21 mouse cellular contexts compared by ENCODE assay signal in the genomic region with DNA sequence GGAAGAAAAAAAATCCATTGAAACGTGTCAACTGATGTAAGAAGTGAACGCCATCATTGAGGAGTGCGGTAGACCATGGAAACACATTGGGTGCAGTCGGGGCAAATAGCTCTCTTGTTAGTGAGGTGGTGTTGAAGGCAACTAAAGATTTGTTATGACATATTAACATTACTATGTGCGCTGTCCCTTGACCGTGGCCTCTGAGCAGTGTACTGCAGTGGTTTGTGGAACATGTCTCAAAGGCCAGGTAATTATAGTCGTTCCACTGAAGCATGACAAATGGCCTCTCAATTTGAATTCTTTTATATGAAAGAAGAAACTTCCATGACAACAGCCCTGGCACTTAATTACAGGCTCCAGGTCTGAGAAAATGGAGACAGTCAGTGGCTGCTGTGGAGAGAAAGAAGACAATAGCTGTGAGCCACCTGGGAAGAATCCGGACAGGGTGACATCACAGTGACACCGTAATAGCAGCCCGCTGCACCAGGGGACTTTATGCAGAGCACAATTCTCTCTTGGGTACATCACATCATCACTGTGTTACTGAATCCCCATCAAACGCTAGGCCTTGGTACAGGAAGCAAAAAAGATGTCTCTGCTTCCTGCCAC.
A peak's percentile ranks its signal among the peaks of the same experiment; 100 is the strongest.
DNase-seq lines count a peak whose midpoint lies in the region; ATAC-seq and TF ChIP-seq lines count a peak whose summit lies in the region.
"Had no signal": no experiment of that assay in that cellular context is flagged by ENCODE, and none has a peak within 500 bp of the region (broad histone marks: within the 10 kb centered on the region; RNA-seq: fewer than 3 reads in every experiment).

No protein-coding gene starts in this region.

- 0 out of 2 replicates have a peak, but pooled peaks have one; percentile 33 for ATAC-seq in hindbrain, embryonic 11.5 days (ENCODE audit: low FRiP score)
- no peak for ATAC-seq in hindbrain, embryonic 13.5 days (ENCODE audit: low FRiP score)
- peak; percentile 53; the same call in 1 of the 2 replicates for ATAC-seq in forebrain, embryonic 12.5 days (ENCODE audit: low FRiP score)
- peak; percentile 86 for ATAC-seq in kidney, postnatal 0 days (replicated peaks; ENCODE audit: low FRiP score, low read depth)

- H3K79me2 ChIP-seq in liver, adult 2 months (ENCODE audit: control insufficient read depth, insufficient read depth, low read length), result peaks cover 7% of the 10 kb centered on the region; the same call in 1 of the 2 replicates

- H3K4me2 ChIP-seq in hindbrain, embryonic 11.5 days (replicated peaks; ENCODE audit: low read depth, low read length), result no peak overlapping the region
- no peak overlapping the region for H3K4me2 ChIP-seq in hindbrain, embryonic 13.5 days
- H3K4me2 ChIP-seq in forebrain, embryonic 12.5 days, result no peak overlapping the region
- H3K4me2 ChIP-seq in kidney, postnatal 0 days (ENCODE audit: low read length), result no peak overlapping the region
- H3K4me2 ChIP-seq: embryonic facial prominence, embryonic 13.5 days; heart, embryonic 12.5 days; hindbrain, embryonic 14.5 days; liver, embryonic 11.5 days; neural tube, embryonic 12.5 days had no signal

- H3K9ac ChIP-seq in hindbrain, embryonic 11.5 days (ENCODE audit: low read depth, low read length), result no peak overlapping the region
- H3K9ac ChIP-seq in hindbrain, embryonic 13.5 days, result no peak overlapping the region
- no peak overlapping the region for H3K9ac ChIP-seq in liver, adult 2 months (ENCODE audit: low read depth, low read length)
- no peak overlapping the region for H3K9ac ChIP-seq in forebrain, embryonic 12.5 days
- H3K9ac ChIP-seq in kidney, postnatal 0 days (ENCODE audit: low read depth, low read length), result no peak overlapping the region
- H3K9ac ChIP-seq: embryonic facial prominence, embryonic 13.5 days; heart, embryonic 12.5 days; hindbrain, embryonic 14.5 days; neural tube, embryonic 12.5 days had no signal

- H3K36me3 ChIP-seq in hindbrain, embryonic 11.5 days (ENCODE audit: control insufficient read depth, insufficient read depth, low read length), result no peaks in the 10 kb centered on the region
- H3K36me3 ChIP-seq in hindbrain, embryonic 13.5 days, result no peaks in the 10 kb centered on the region
- no peaks in the 10 kb centered on the region for H3K36me3 ChIP-seq in liver, adult 2 months (ENCODE audit: control insufficient read depth, insufficient read depth, low read length)
- H3K36me3 ChIP-seq in forebrain, embryonic 12.5 days (replicated peaks), result no peaks in the 10 kb centered on the region
- no peaks in the 10 kb centered on the region for H3K36me3 ChIP-seq in kidney, postnatal 0 days (ENCODE audit: insufficient read depth, low read length)
- H3K36me3 ChIP-seq: embryonic facial prominence, embryonic 13.5 days; heart, embryonic 12.5 days; neural tube, embryonic 12.5 days had no signal

- H3K9me3 ChIP-seq in hindbrain, embryonic 11.5 days (ENCODE audit: control insufficient read depth, low read length), result no peaks in the 10 kb centered on the region
- H3K9me3 ChIP-seq in hindbrain, embryonic 13.5 days, result no peaks in the 10 kb centered on the region
- no peaks in the 10 kb centered on the region for H3K9me3 ChIP-seq in forebrain, embryonic 12.5 days
- H3K9me3 ChIP-seq in kidney, postnatal 0 days (replicated peaks; ENCODE audit: low read length), result no peaks in the 10 kb centered on the region
- H3K9me3 ChIP-seq: embryonic facial prominence, embryonic 13.5 days; heart, embryonic 12.5 days; megakaryocyte, embryonic 14.5 days; neural tube, embryonic 12.5 days had no signal

- no peak for DNase-seq in hindbrain, embryonic 11.5 days (ENCODE audit: low spot score)
- peak; percentile 41 for DNase-seq in liver, adult 2 months (ENCODE audit: extremely low read depth, low read depth, low spot score)
- DNase-seq in liver, result no peak
- DNase-seq in kidney, postnatal 0 days (ENCODE audit: low spot score), result peak; percentile 43
- DNase-seq in ovary, postnatal 10 days (ENCODE audit: low spot score), result no peak
- DNase-seq in thymus, adult 18-20 months, result no peak
- DNase-seq: B cell, adult 2 months; cerebellum, adult 9-11 months; heart, postnatal 14 days; left cerebral cortex, postnatal 4 days; lung, adult 18-20 months; right cerebral cortex, adult 18-20 months; thymus, postnatal 14 days had no signal

- no peaks in the 10 kb centered on the region for H3K27me3 ChIP-seq in hindbrain, embryonic 11.5 days (ENCODE audit: control insufficient read depth, insufficient read depth, low read length)
- H3K27me3 ChIP-seq in hindbrain, embryonic 13.5 days, result no peaks in the 10 kb centered on the region
- H3K27me3 ChIP-seq in liver, adult 2 months (ENCODE audit: control insufficient read depth, insufficient read depth, low read length), result no peaks in the 10 kb centered on the region
- no peaks in the 10 kb centered on the region for H3K27me3 ChIP-seq in forebrain, embryonic 12.5 days
- no peaks in the 10 kb centered on the region for H3K27me3 ChIP-seq in kidney, postnatal 0 days (ENCODE audit: insufficient read depth, low read length)
- H3K27me3 ChIP-seq: embryonic facial prominence, embryonic 13.5 days; heart, embryonic 12.5 days; megakaryocyte, embryonic 14.5 days had no signal

- H3K27ac ChIP-seq in hindbrain, embryonic 11.5 days (ENCODE audit: low read depth, low read length), result no peak overlapping the region
- H3K27ac ChIP-seq in hindbrain, embryonic 13.5 days, result no peak overlapping the region; the same call in 1 of the 2 replicates
- H3K27ac ChIP-seq in liver, adult 2 months (replicated peaks; ENCODE audit: insufficient read depth, low read depth, low read length), result no peak overlapping the region
- H3K27ac ChIP-seq in forebrain, embryonic 12.5 days, result peak overlapping the region; percentile 38; the same call in 1 of the 2 replicates
- no peak overlapping the region for H3K27ac ChIP-seq in kidney, postnatal 0 days
- H3K27ac ChIP-seq: embryonic facial prominence, embryonic 13.5 days; hindbrain, embryonic 14.5 days; neural tube, embryonic 12.5 days had no signal

- 70% methylated on average over 11 of the region's 11 CpGs for WGBS in hindbrain, embryonic 11.5 days
- WGBS in hindbrain, embryonic 13.5 days, result 59% methylated on average over 11 of the region's 11 CpGs
- 93% methylated on average over 11 of the region's 11 CpGs for WGBS in liver, adult 2 months
- WGBS in forebrain, embryonic 12.5 days, result 47% methylated on average over 11 of the region's 11 CpGs
- 61% methylated on average over 11 of the region's 11 CpGs for WGBS in kidney, postnatal 0 days

- TF ChIP-seq POLR2A in liver, adult 2 months (IDR thresholded peaks at IDR 0.05; ENCODE audit: extremely low read depth, insufficient read depth, low read length), result no peak

- TF ChIP-seq CTCF in liver, adult 2 months (IDR thresholded peaks at IDR 0.05; ENCODE audit: low read depth, low read length), result no peak
- no peak for TF ChIP-seq CTCF in kidney, postnatal 0 days (IDR thresholded peaks at IDR 0.05; ENCODE audit: low read depth)

- H3K4me3 ChIP-seq in hindbrain, embryonic 11.5 days (ENCODE audit: low read depth, low read length), result no peak overlapping the region
- no peak overlapping the region for H3K4me3 ChIP-seq in hindbrain, embryonic 13.5 days
- H3K4me3 ChIP-seq in liver, adult 2 months (ENCODE audit: insufficient read depth, low read depth, low read length), result no peak overlapping the region
- no peak overlapping the region for H3K4me3 ChIP-seq in forebrain, embryonic 12.5 days (replicated peaks)
- H3K4me3 ChIP-seq in kidney, postnatal 0 days (replicated peaks; ENCODE audit: low read depth, low read length), result no peak overlapping the region
- H3K4me3 ChIP-seq: embryonic facial prominence, embryonic 13.5 days; heart, embryonic 12.5 days; megakaryocyte, embryonic 14.5 days; neural tube, embryonic 12.5 days had no signal

- H3K4me1 ChIP-seq in hindbrain, embryonic 11.5 days (replicated peaks; ENCODE audit: control insufficient read depth, insufficient read depth, low read length), result no peaks in the 10 kb centered on the region
- H3K4me1 ChIP-seq in hindbrain, embryonic 13.5 days (replicated peaks), result peaks cover 35% of the 10 kb centered on the region
- no peaks in the 10 kb centered on the region for H3K4me1 ChIP-seq in liver, adult 2 months (ENCODE audit: control insufficient read depth, insufficient read depth, low read length)
- peaks cover 21% of the 10 kb centered on the region for H3K4me1 ChIP-seq in forebrain, embryonic 12.5 days
- peaks cover 6% of the 10 kb centered on the region; the same call in 1 of the 2 replicates for H3K4me1 ChIP-seq in kidney, postnatal 0 days (replicated peaks; ENCODE audit: insufficient read depth, low read length)
- H3K4me1 ChIP-seq: embryonic facial prominence, embryonic 13.5 days; heart, embryonic 12.5 days had no signal

Comparison
In these comparisons a context has a peak if more than half of its experiments do, and no peak if none do; other contexts are left out.
1. DNase-seq: peak in liver, adult 2 months (single experiment) and kidney, postnatal 0 days (single experiment); none in hindbrain, embryonic 11.5 days (single experiment), liver (single experiment), ovary, postnatal 10 days (single experiment) and thymus, adult 18-20 months (0 of 2).